Mouse (Mus musculus) erythroblast, embryonic 14.5 days (primary cell): ENCODE data around the gene Gm13290. TPM values are rescaled to one million over a fixed set of nuclear protein-coding genes. Genes with fewer than 3 reads are reported as not detected.
"Not testable (repeated sequence)": the region's sequence is repeated elsewhere in the genome, so short reads cannot be mapped to it uniquely, and the experiment has no call there.

ENCODE experiments used
- H3K27me3 ChIP-seq: 2 replicates; pipeline ENCODE4 v1.6.1; 2012; ENCODE audit warnings: inconsistent platforms; ENCODE audit not compliant: control insufficient read depth
- H3K36me3 ChIP-seq: 2 replicates; pipeline ENCODE4 v1.6.1; 2012; ENCODE audit warnings: mild to moderate bottlenecking, inconsistent platforms; ENCODE audit not compliant: control insufficient read depth
- H3K4me1 ChIP-seq: 2 replicates; pipeline ENCODE4 v1.6.1; 2012; ENCODE audit warnings: inconsistent platforms; ENCODE audit not compliant: control insufficient read depth
- H3K4me3 ChIP-seq: replicated peaks from 2 replicates; pipeline ENCODE3; 2012; ENCODE audit warnings: moderate library complexity, mild to moderate bottlenecking, inconsistent platforms
- H3K9me3 ChIP-seq: 2 replicates; pipeline ENCODE4 v1.6.1; 2012; ENCODE audit warnings: low read length, inconsistent platforms, mixed read lengths; ENCODE audit not compliant: control insufficient read depth
- GATA1 ChIP-seq: IDR thresholded peaks from 2 replicates; pipeline ENCODE4 v1.6.1; 2012; ENCODE audit warnings: low read length, inconsistent platforms, mixed read lengths
- TAL1 ChIP-seq: IDR thresholded peaks from 3 replicates; pipeline ENCODE4 v1.6.1; 2012; ENCODE audit warnings: low read length, inconsistent platforms, mixed read lengths
- polyA plus RNA-seq: library from polyadenylated mRNA; stranded (reverse); fragments of >175 nt; gene quantifications from 2 replicates; pipeline ENCODE4 v1.2.3, GENCODE M21; 2012

Gene Gm13290
- not detected in 2 replicates for polyA plus RNA-seq

DNA sequence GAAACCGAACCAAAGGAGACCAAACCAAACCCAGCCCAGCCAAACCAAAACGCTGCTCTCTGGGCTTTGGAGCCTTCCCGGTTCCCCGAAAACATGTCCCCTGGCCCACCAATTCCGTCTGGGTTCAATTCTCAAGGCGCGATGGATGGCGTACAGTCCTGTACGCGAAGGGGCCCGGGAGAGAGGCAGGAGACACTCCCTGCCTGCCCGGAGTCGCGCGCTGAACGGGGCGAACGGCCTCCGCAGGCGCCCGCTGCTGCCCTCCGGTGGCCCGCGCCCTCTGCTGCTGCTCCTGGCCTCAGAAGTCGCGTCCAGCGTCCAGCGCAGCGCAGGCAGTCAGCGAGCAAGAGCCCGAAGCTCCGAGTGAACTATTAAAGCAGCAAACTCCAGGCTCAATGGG, at the start of gene Gm13290:
Gene Gm13290 (plus strand): TSS at position 301 of the 400 bp plus-strand sequence.
- H3K36me3 ChIP-seq, H3K4me3 ChIP-seq: not testable (repeated sequence)

GRCm38 (mm10) chr4:88726727-88727126, 46.9 kb upstream of the Gm13290 start:
- peaks cover 7% of the 10 kb centered on the region for H3K4me1 ChIP-seq
- no peaks in the 10 kb centered on the region for H3K27me3 ChIP-seq
- H3K9me3 ChIP-seq: no peaks in the 10 kb centered on the region
- no peak overlapping the region for H3K4me3 ChIP-seq
- TF ChIP-seq TAL1 (no peak), GATA1 (no peak)
- H3K36me3 ChIP-seq: no peaks in the 10 kb centered on the region

More for the DNA sequence above, at the start of gene Gm13290:
- H3K27me3 ChIP-seq, H3K4me1 ChIP-seq, H3K9me3 ChIP-seq: not testable (repeated sequence)

DNA sequence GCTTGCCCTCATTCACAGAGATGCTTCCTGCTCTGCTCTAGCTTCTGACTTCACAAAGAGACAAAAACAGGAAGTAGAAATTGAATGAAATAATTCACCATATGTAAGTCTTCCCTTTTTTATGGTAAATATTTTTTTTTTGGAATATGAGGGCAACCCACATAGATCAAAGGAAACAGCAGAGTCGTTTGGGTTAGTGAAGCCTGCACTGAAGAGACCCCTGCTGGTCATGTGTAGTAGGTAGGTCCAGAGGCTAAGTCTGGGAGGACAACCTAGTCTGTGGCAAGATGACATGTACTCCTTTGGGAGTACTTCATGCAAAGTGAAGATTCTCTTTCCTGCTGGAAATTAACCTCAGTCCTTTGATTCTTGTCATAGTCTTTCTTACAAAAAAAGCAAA, 46.3 kb upstream of the Gm13290 start:
- H3K36me3 ChIP-seq: no peaks in the 10 kb centered on the region
- TF ChIP-seq GATA1 (no peak), TAL1 (no peak)
- no peak overlapping the region for H3K4me3 ChIP-seq
- no peaks in the 10 kb centered on the region for H3K27me3 ChIP-seq
- peaks cover 2% of the 10 kb centered on the region; the same call in 1 of the 2 replicates for H3K4me1 ChIP-seq
- no peaks in the 10 kb centered on the region for H3K9me3 ChIP-seq

DNA sequence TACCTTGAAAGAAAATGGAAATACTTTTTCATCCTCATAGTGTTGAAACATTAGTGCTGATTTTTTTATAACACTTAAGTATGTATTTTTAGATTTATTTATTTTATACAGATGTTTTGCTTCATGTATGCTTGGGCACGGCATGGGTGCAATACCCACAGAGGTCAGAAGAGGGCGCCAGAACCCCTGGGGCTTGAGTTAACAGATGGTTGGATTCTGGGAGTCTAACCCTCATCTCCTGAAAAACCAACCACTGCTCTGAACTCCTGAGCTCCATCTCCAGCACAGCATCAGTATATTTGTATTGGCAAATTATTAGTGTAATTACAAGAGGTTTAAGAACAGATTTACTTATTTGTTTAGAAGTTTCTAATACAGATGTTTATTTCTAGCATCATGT, 35.2 kb upstream of the Gm13290 start:
- Histone ChIP-seq H3K9me3 (no peaks in the 10 kb centered on the region), H3K4me1 (no peaks in the 10 kb centered on the region), H3K36me3 (no peaks in the 10 kb centered on the region), H3K4me3 (no peak overlapping the region), H3K27me3 (0 out of 2 replicates have a peak, but pooled peaks cover 2% of the 10 kb centered on the region)
- TF ChIP-seq GATA1: no peak
- no peak for TF ChIP-seq TAL1

- Histone ChIP-seq H3K36me3 (no peaks in the 10 kb centered on the region), H3K4me3 (no peak overlapping the region), H3K9me3 (no peaks in the 10 kb centered on the region), H3K4me1 (no peaks in the 10 kb centered on the region), H3K27me3 (0 out of 2 replicates have a peak, but pooled peaks cover 2% of the 10 kb centered on the region)
- TF ChIP-seq GATA1 (no peak), TAL1 (no peak)
These were observed 34.6 kb upstream of the Gm13290 start for GRCm38 (mm10) chr4:88739036-88739435.

DNA sequence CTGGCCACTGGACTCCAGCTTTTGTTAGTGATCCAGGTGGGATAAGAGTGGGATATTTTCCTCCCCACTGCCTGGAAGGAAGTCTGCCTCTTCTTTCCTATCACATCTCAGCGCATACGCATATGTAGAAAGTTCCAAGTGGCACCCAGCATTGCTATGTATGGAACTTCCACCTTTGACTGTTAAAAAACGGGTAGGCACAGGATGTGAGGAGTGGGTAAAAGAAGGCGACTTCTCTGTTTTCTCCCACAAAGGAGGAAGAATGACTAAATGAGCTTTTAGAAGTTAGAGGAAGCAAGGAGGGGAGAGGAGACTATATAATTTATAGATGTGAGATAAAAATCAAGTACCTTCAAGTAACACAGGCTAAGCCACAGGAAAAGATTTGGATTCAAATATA, 32.2 kb upstream of the Gm13290 start:
- Histone ChIP-seq H3K4me1 (no peaks in the 10 kb centered on the region), H3K36me3 (no peaks in the 10 kb centered on the region), H3K9me3 (no peaks in the 10 kb centered on the region), H3K4me3 (no peak overlapping the region), H3K27me3 (no peaks in the 10 kb centered on the region)
- TF ChIP-seq TAL1 (no peak), GATA1 (no peak)

- H3K36me3 ChIP-seq: no peaks in the 10 kb centered on the region
- H3K4me1 ChIP-seq: no peaks in the 10 kb centered on the region
- H3K4me3 ChIP-seq: no peak overlapping the region
- TF ChIP-seq TAL1: no peak
- TF ChIP-seq GATA1: no peak
- H3K27me3 ChIP-seq: no peaks in the 10 kb centered on the region
- no peaks in the 10 kb centered on the region for H3K9me3 ChIP-seq
These were observed 30.8 kb upstream of the Gm13290 start for GRCm38 (mm10) chr4:88742771-88743371.

DNA sequence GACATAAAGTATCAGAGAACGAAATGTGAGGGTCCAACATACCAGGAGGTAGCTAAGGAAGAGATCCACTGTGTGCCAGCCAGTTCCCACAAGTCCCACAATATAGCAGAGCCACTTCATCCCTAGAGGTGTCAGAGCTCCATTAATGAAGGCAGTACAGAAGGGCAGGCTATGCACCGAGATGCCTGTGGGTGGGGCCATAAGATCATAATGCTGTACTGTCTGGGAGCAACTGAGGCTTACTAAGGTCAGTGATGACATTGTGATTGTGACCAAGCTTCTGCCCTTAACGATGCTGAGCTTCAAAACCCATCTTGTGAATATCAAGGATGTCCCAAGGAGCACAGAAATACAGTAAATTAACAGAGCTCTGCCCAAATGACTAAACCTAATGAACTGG, 29.4 kb upstream of the Gm13290 start:
- TF ChIP-seq GATA1: no peak
- TF ChIP-seq TAL1: no peak
- no peaks in the 10 kb centered on the region for H3K4me1 ChIP-seq
- no peak overlapping the region for H3K4me3 ChIP-seq
- H3K36me3 ChIP-seq: no peaks in the 10 kb centered on the region
- H3K27me3 ChIP-seq: no peaks in the 10 kb centered on the region
- H3K9me3 ChIP-seq: no peaks in the 10 kb centered on the region

GRCm38 (mm10) chr4:88749926-88750325, 23.7 kb upstream of the Gm13290 start:
- TF ChIP-seq TAL1 (no peak), GATA1 (no peak)
- no peaks in the 10 kb centered on the region for H3K9me3 ChIP-seq
- H3K36me3 ChIP-seq: no peaks in the 10 kb centered on the region
- H3K4me3 ChIP-seq: no peak overlapping the region
- H3K4me1 ChIP-seq: no peaks in the 10 kb centered on the region
- H3K27me3 ChIP-seq: no peaks in the 10 kb centered on the region

DNA sequence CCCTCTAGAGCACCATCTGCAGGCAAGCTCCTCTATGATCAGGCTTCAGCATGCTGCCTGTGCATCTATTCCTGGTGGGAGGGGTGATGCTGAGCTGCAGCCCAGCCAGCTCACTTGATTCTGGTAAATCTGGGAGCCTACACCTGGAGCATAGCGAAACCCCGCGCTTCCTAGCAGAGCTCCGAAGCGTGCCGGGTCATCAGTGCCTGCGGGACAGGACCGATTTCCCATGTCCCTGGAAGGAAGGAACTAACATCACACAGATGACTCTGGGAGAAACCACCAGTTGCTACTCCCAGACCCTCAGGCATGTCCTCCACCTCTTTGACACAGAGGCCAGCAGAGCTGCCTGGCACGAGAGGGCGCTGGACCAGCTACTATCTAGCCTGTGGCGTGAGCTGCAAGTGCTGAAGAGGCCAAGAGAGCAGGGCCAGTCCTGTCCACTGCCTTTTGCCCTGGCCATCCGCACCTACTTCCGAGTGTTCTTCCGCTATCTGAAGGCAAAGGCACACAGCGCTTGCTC, 18.8 kb upstream of the Gm13290 start, which contains the start of gene Gm13271:
Gene Gm13271 (plus strand): TSS at position 51 of the 523 bp plus-strand sequence.
- H3K4me3 ChIP-seq, H3K4me1 ChIP-seq, H3K9me3 ChIP-seq, H3K36me3 ChIP-seq: not testable (repeated sequence)
- H3K27me3 ChIP-seq: peaks cover 16% of the 10 kb centered on the region

DNA sequence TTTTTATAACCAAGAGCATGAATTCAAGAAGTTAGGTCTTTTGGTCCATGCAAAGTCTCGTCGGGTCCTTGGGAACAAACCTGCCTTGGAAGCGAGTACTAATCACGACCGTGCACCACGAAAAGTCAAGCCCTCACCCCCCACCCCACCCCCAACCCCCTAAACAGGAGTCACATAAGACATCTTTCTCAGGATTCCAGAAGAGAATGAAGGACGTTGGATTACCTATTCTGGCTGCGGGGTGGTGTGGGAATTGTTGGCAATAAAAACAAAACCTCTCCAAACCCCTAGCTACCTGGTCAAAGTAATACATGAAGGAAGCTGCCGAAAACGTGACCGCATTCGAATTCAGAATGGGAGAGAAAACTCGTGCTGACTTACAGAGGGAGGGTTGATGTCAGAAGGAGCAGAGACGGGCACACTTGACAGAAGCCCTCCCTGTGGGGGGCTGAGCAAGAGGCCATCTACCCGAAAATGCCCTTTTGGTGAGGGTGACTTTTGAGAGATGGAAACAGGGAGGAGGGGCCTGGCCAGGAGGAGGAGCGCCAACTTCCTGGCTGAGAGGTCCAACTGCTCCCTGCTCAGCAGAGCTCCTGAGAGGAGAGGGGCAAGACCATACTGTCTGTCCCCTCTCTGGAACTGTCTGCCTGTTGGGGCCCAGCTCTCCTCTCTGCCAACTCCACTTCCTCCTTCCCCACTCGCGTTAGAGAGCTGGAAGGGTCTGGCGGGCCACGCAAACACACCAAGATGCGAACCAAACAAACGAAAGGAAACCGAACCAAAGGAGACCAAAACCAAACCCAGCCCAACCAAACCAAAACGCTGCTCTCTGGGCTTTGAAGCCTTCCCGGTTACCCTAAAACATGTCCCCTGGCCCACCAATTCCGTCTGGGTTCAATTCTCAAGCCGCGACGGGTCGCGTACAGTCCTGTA, 16.8 kb upstream of the Gm13290 start:
- not testable (repeated sequence) for H3K4me1 ChIP-seq, H3K36me3 ChIP-seq, H3K9me3 ChIP-seq, H3K4me3 ChIP-seq
- peaks cover 16% of the 10 kb centered on the region for H3K27me3 ChIP-seq

DNA sequence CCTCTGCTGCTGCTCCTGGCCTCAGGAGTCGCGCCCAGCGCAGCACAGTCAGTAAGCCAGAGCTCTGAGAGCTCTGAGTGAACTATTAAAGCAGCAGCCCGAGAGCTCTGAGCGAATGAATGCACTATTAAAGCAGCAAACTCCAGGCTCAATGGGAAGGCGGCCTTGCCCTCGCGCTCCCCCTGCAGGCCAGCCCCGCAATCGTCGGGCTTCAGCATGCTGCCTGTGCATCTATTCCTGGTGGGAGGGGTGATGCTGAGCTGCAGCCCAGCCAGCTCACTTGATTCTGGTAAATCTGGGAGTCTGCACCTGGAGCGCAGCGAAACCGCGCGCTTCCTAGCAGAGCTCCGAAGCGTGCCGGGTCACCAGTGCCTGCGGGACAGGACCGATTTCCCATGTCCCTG, 16.0 kb upstream of the Gm13290 start:
- not testable (repeated sequence) for H3K36me3 ChIP-seq, H3K9me3 ChIP-seq, H3K4me3 ChIP-seq, H3K4me1 ChIP-seq
- peaks cover 16% of the 10 kb centered on the region for H3K27me3 ChIP-seq

DNA sequence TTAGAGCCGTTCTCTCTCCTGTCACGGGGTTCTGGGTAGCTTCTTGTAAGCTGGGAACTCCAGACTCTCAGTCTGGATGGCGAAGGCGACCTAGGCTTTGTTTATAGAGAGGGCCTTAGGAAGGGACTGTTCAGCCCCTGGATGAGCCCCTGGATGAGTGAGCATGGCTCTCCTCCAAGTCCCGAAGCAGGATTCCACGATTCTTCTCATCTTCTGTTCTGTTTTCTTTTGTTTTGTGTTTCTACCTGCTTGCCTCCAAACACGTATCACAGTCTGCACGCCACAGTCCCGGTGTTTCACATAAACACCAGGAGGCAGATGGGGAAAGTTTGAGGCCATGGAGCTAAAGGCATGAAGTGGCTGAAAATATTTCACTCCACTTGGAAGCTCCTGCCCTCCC, 14.9 kb upstream of the Gm13290 start:
- not testable (repeated sequence) for H3K9me3 ChIP-seq, H3K4me1 ChIP-seq, H3K4me3 ChIP-seq, H3K36me3 ChIP-seq
- H3K27me3 ChIP-seq: peaks cover 16% of the 10 kb centered on the region
